Mouse (Mus musculus): Measurements from ENCODE around the gene Vsig8. TPM values are rescaled to one million over a fixed set of nuclear protein-coding genes. Genes with fewer than 3 reads are reported as not detected.

Vsig8 gene
- total RNA-seq, 2 experiments from 2014 or later = 0.47 TPM; not detected in 1

GRCm38 (mm10) chr1:172582436-172582835 is 26.7 kb downstream of the Vsig8 start:
- DNase-seq (ENCODE audit: low spot score in 2 of 2) = no peak
- intact Hi-C loops (cut with DNase I) = no loop called here

GRCm38 (mm10) chr1:172584271-172584670 is 28.5 kb downstream of the Vsig8 start:
- intact Hi-C loops (cut with DNase I) = no loop called here
- no peak for DNase-seq (ENCODE audit: low spot score in 2 of 2)

GRCm38 (mm10) chr1:172585026-172585425 is 29.3 kb downstream of the Vsig8 start:
- no peak for DNase-seq (ENCODE audit: low spot score in 2 of 2)
- intact Hi-C loops (cut with DNase I) = no loop called here

GRCm38 (mm10) chr1:172585612-172586567 is 30.2 kb downstream of the Vsig8 start:
- DNase-seq (ENCODE audit: low spot score in 2 of 2) = no peak
- intact Hi-C loops (cut with DNase I) = no loop called here

- intact Hi-C loops (cut with DNase I) = no loop called here
Measured at GRCm38 (mm10) chr1:172590385-172590784, 34.6 kb downstream of the Vsig8 start, which contains the start of gene Slamf8. TSS of gene Slamf8 (minus strand) at chr1:172590568.

GRCm38 (mm10) chr1:172593321-172593720 is 37.6 kb downstream of the Vsig8 start:
- intact Hi-C loops (cut with DNase I) = no loop called here
- DNase-seq (ENCODE audit: low spot score in 2 of 2) = no peak

More at GRCm38 (mm10) chr1:172590385-172590784, 34.6 kb downstream of the Vsig8 start, which contains the start of gene Slamf8:
- DNase-seq (ENCODE audit: low spot score in 2 of 2) = peak in 1 of 2 experiments; percentile 16

- intact Hi-C loops (cut with DNase I) = no loop called here
- DNase-seq (ENCODE audit: low spot score in 2 of 2) = no peak
Measured at GRCm38 (mm10) chr1:172593956-172594355, 38.2 kb downstream of the Vsig8 start.

- peak in 1 of 2 experiments; percentile 24 for DNase-seq (ENCODE audit: low spot score in 2 of 2)
- intact Hi-C loops (cut with DNase I) = no loop called here
Measured at GRCm38 (mm10) chr1:172594495-172594894, 38.8 kb downstream of the Vsig8 start.

GRCm38 (mm10) chr1:172602326-172602725 is 46.6 kb downstream of the Vsig8 start, which contains the start of gene Fcrl6:
TSS of gene Fcrl6 (minus strand) at chr1:172602551.
- intact Hi-C loops (cut with DNase I) = no loop called here
- no peak for DNase-seq (ENCODE audit: low spot score in 2 of 2)

- intact Hi-C loops (cut with DNase I) = no loop called here
- DNase-seq (ENCODE audit: low spot score in 2 of 2) = no peak
Measured at GRCm38 (mm10) chr1:172611304-172611703, 55.6 kb downstream of the Vsig8 start.

- DNase-seq (ENCODE audit: low spot score in 2 of 2) = no peak
- intact Hi-C loops (cut with DNase I) = no loop called here
Measured at GRCm38 (mm10) chr1:172612745-172613144, 57.0 kb downstream of the Vsig8 start.

Other genes with a start within 250 kb of the Vsig8 start
- 100 to 1,000 TPM; 134 to 136 TPM for gene Kcnj9, start 226.6 kb upstream of the Vsig8 start, total RNA-seq (2021)
- gene Kcnj10, start 214.7 kb upstream of the Vsig8 start, total RNA-seq (2021) = 10 to 100 TPM; 86.8 to 97.1 TPM
- gene Pigm, start 179.4 kb upstream of the Vsig8 start, total RNA-seq (2021) = 1 to 10 TPM; 7.8 to 8.3 TPM
- gene Slamf9, start 80.6 kb upstream of the Vsig8 start, total RNA-seq (2021) = under 1 TPM; 0.49 to 0.82 TPM
- gene Igsf9, start 74.2 kb upstream of the Vsig8 start, total RNA-seq (2021) = 10 to 100 TPM in 1 of 2 experiments, 1 to 10 TPM in 1; 8.4 to 11.2 TPM
- 10 to 100 TPM in 1 of 2 experiments, 1 to 10 TPM in 1; 10.0 to 11.6 TPM for gene Tagln2, start 55.9 kb upstream of the Vsig8 start, total RNA-seq (2021)
- gene Cfap45, start 35.1 kb upstream of the Vsig8 start, total RNA-seq (2021) = 1 to 10 TPM; 3.4 to 4.0 TPM
- not detected for gene Slamf8, start 34.6 kb downstream of the Vsig8 start, total RNA-seq (2021)
- not detected for gene Fcrl6, start 46.6 kb downstream of the Vsig8 start, total RNA-seq (2021)
- 1 to 10 TPM; 5.2 to 7.3 TPM for gene Dusp23, start 77.0 kb downstream of the Vsig8 start, total RNA-seq (2021)
- not detected for gene Crp, start 142.1 kb downstream of the Vsig8 start, total RNA-seq (2021)

All from left cerebral cortex, postnatal 36 days (tissue).